Mouse (Mus musculus): ENCODE measurements around the gene Vmn1r91. TPM values are rescaled to one million over a fixed set of nuclear protein-coding genes. Genes with fewer than 3 reads are reported as not detected.
"Not testable (repeated sequence)": the region's sequence is repeated elsewhere in the genome, so short reads cannot be mapped to it uniquely, and the experiment has no call there.

Vmn1r91 gene
- not detected in 2 replicates for total RNA-seq (2015; ENCODE audit: low replicate concordance)
- not detected in 2 replicates for total RNA-seq (2017; ENCODE audit: low replicate concordance)

- ATAC-seq (replicated peaks; ENCODE audit: low FRiP score, poor library complexity, severe bottlenecking) = not testable (repeated sequence)
These were observed at the start of gene Vmn1r91 for GRCm38 (mm10) chr7:20099380-20099779. Vmn1r91 (plus strand) TSS chr7:20099680.

DNA sequence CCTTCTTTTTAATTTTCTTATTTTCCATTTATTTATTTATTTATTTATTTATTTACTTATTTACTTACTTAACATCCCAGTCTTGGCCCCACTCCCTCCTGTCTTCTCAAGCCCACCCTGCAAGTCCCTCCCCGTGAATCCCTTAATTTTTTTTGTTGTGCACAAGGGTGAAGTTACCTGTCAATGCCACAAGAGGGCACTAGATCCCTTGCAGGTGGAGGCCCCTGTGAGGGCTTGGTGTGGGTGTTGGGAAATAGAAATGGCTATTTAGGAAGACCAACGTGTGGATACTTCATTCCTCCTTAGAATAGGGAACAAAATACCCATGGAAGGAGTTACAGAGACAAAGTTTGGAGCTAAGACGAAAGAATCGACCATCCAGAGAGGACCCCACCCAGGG lies 35.4 kb upstream of the Vmn1r91 start:
- not testable (repeated sequence) for ATAC-seq (replicated peaks; ENCODE audit: low FRiP score, poor library complexity, severe bottlenecking)

DNA sequence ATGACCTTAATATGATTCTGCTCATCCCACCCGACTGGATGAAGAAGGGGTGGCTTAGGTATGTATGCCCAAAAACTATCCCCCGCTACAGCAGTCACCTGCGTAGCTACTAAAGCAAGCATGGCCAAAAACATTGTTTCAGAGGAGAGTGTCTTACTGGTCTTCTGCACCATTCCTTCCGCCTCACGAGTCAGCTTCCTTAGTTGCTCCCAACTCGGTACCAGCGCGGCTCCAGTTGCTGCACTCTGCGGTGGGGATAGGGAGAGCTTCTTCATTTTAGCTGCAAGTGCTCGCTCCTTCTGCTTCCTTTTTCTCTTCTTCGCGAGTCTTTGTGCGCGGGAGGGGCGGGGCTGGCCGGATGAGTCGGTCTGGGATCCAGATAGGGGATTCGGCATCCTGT lies 21.4 kb upstream of the Vmn1r91 start:
- ATAC-seq (replicated peaks; ENCODE audit: low FRiP score, poor library complexity, severe bottlenecking) = not testable (repeated sequence)

DNA sequence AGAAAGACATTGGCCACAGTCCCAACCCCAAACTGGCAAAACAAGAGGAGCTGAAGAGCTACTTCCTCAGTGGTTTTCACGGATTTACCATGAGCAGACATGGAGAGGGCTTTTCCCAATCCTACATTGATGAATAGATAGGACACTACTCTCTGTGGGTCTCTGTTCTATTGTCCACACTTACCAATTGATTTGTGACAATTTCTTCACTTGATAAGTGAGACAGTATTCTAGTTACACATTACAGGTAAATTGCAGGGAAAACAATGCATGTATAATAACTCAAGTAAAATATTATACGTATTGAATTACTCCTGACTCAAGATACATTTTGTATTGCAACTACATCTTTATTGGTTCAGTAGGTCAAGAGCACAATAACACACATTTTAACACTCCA lies 23.0 kb downstream of the Vmn1r91 start, which contains the start of gene Gm16442:
Gene Gm16442, minus strand, starts transcription at position 101 of the 400 bp plus-strand sequence.
- not testable (repeated sequence) for ATAC-seq (replicated peaks; ENCODE audit: low FRiP score, poor library complexity, severe bottlenecking)

GRCm38 (mm10) chr7:20138988-20139387 lies 39.5 kb downstream of the Vmn1r91 start, which contains the start of gene Vmn1r93:
Vmn1r93 (minus strand) TSS chr7:20139088.
- not testable (repeated sequence) for ATAC-seq (replicated peaks; ENCODE audit: low FRiP score, poor library complexity, severe bottlenecking)

Other genes with a start within 250 kb of the Vmn1r91 start
- gene Gm19345, start 247.7 kb upstream of the Vmn1r91 start, total RNA-seq (2015; ENCODE audit: low replicate concordance) = not detected in 2 replicates
- not detected in 2 replicates for gene Gm19345, start 247.7 kb upstream of the Vmn1r91 start, total RNA-seq (2017; ENCODE audit: low replicate concordance)
- gene Ceacam16, start 238.4 kb upstream of the Vmn1r91 start, total RNA-seq (2015; ENCODE audit: low replicate concordance) = 0.38 TPM in 1 of 2 replicates, not detected in the other
- gene Ceacam16, start 238.4 kb upstream of the Vmn1r91 start, total RNA-seq (2017; ENCODE audit: low replicate concordance) = not detected in 2 replicates
- not detected in 2 replicates for gene Ceacam19, start 211.7 kb upstream of the Vmn1r91 start, total RNA-seq (2015; ENCODE audit: low replicate concordance)
- 0.28 TPM in 1 of 2 replicates, not detected in the other for gene Ceacam19, start 211.7 kb upstream of the Vmn1r91 start, total RNA-seq (2017; ENCODE audit: low replicate concordance)
- gene Pvr, start 178.5 kb upstream of the Vmn1r91 start, total RNA-seq (2015; ENCODE audit: low replicate concordance) = 0.42 TPM in 1 of 2 replicates, not detected in the other
- gene Pvr, start 178.5 kb upstream of the Vmn1r91 start, total RNA-seq (2017; ENCODE audit: low replicate concordance) = 1.9 TPM in 1 of 2 replicates, not detected in the other
- not detected in 2 replicates for gene Igsf23, start 148.9 kb upstream of the Vmn1r91 start, total RNA-seq (2015; ENCODE audit: low replicate concordance)
- not detected in 2 replicates for gene Igsf23, start 148.9 kb upstream of the Vmn1r91 start, total RNA-seq (2017; ENCODE audit: low replicate concordance)
- not detected in 2 replicates for gene Ceacam20, start 134.3 kb upstream of the Vmn1r91 start, total RNA-seq (2015; ENCODE audit: low replicate concordance)
- not detected in 2 replicates for gene Ceacam20, start 134.3 kb upstream of the Vmn1r91 start, total RNA-seq (2017; ENCODE audit: low replicate concordance)
- gene Nlrp9b, start 108.2 kb upstream of the Vmn1r91 start, total RNA-seq (2015; ENCODE audit: low replicate concordance) = not detected in 2 replicates
- gene Nlrp9b, start 108.2 kb upstream of the Vmn1r91 start, total RNA-seq (2017; ENCODE audit: low replicate concordance) = not detected in 2 replicates
- not detected in 2 replicates for gene Gm16442, start 22.9 kb downstream of the Vmn1r91 start, total RNA-seq (2015; ENCODE audit: low replicate concordance)
- not detected in 2 replicates for gene Gm16442, start 22.9 kb downstream of the Vmn1r91 start, total RNA-seq (2017; ENCODE audit: low replicate concordance)
- gene Vmn1r93, start 39.4 kb downstream of the Vmn1r91 start, total RNA-seq (2015; ENCODE audit: low replicate concordance) = not detected in 2 replicates
- gene Vmn1r93, start 39.4 kb downstream of the Vmn1r91 start, total RNA-seq (2017; ENCODE audit: low replicate concordance) = not detected in 2 replicates
- not detected in 2 replicates for gene Vmn1r94, start 68.7 kb downstream of the Vmn1r91 start, total RNA-seq (2015; ENCODE audit: low replicate concordance)
- gene Vmn1r94, start 68.7 kb downstream of the Vmn1r91 start, total RNA-seq (2017; ENCODE audit: low replicate concordance) = not detected in 2 replicates
- not detected in 2 replicates for gene Vmn1r95, start 94.0 kb downstream of the Vmn1r91 start, total RNA-seq (2015; ENCODE audit: low replicate concordance)
- gene Vmn1r95, start 94.0 kb downstream of the Vmn1r91 start, total RNA-seq (2017; ENCODE audit: low replicate concordance) = not detected in 2 replicates
- not detected in 2 replicates for gene Gm6164, start 105.9 kb downstream of the Vmn1r91 start, total RNA-seq (2015; ENCODE audit: low replicate concordance)
- gene Gm6164, start 105.9 kb downstream of the Vmn1r91 start, total RNA-seq (2017; ENCODE audit: low replicate concordance) = not detected in 2 replicates
- not detected in 2 replicates for gene Gm4498, start 134.1 kb downstream of the Vmn1r91 start, total RNA-seq (2015; ENCODE audit: low replicate concordance)
- gene Gm4498, start 134.1 kb downstream of the Vmn1r91 start, total RNA-seq (2017; ENCODE audit: low replicate concordance) = not detected in 2 replicates
- not detected in 2 replicates for gene Gm5890, start 163.2 kb downstream of the Vmn1r91 start, total RNA-seq (2015; ENCODE audit: low replicate concordance)
- gene Gm5890, start 163.2 kb downstream of the Vmn1r91 start, total RNA-seq (2017; ENCODE audit: low replicate concordance) = not detected in 2 replicates
- gene Gm4133, start 234.4 kb downstream of the Vmn1r91 start, total RNA-seq (2015; ENCODE audit: low replicate concordance) = not detected in 2 replicates
- not detected in 2 replicates for gene Gm4133, start 234.4 kb downstream of the Vmn1r91 start, total RNA-seq (2017; ENCODE audit: low replicate concordance)

Measured in erythroblast, adult 5-6 weeks (primary cell).